Mouse (Mus musculus): ENCODE data around the gene Atp10a.

GRCm38 (mm10) chr7:58843767-58844445 is 187.9 kb downstream of the Atp10a start:
- TF ChIP-seq GATA1 (IDR thresholded peaks at IDR 0.05; ENCODE audit: low read length) (no peak), TAL1 (IDR thresholded peaks at IDR 0.05; ENCODE audit: low read length) (no peak)

All from erythroblast, embryonic 14.5 days (primary cell).